Mouse (Mus musculus) stomach, embryonic 16.5 days (tissue): ENCODE measurements around the gene 4930579F01Rik. TPM values are rescaled to one million over a fixed set of nuclear protein-coding genes. Genes with fewer than 3 reads are reported as not detected.

Source experiments
- ATAC-seq: fragments of 200-750 bp; cut with Nextera tagmentation; 2 replicates; pipeline ENCODE4 v1.8.0; 2017; ENCODE audit warnings: moderate number of reproducible peaks, moderate TSS enrichment; ENCODE audit not compliant: insufficient read depth, low FRiP score
- H3K27ac ChIP-seq: fragments of 300-500 bp; sonication (generic); 2 replicates; pipeline ENCODE4 v1.5.1; 2014; ENCODE audit warnings: low read length
- H3K27me3 ChIP-seq: fragments of 300-500 bp; sonication (generic); 2 replicates; pipeline ENCODE4 v1.6.1; 2014; ENCODE audit warnings: low read length, control low read depth, mixed read lengths; ENCODE audit not compliant: control insufficient read depth, insufficient read depth
- H3K36me3 ChIP-seq: fragments of 300-500 bp; sonication (generic); 2 replicates; pipeline ENCODE4 v1.6.1; 2014; ENCODE audit warnings: low read length; ENCODE audit not compliant: control insufficient read depth, insufficient read depth
- H3K4me1 ChIP-seq: fragments of 300-500 bp; sonication (generic); 2 replicates; pipeline ENCODE4 v1.6.1; 2014; ENCODE audit warnings: low read length, control low read depth, mixed read lengths; ENCODE audit not compliant: control insufficient read depth, insufficient read depth
- H3K4me2 ChIP-seq: fragments of 300-500 bp; sonication (generic); 2 replicates; pipeline ENCODE4 v1.6.1; 2014; ENCODE audit warnings: low read depth, low read length, mixed read lengths
- H3K4me3 ChIP-seq: fragments of 300-500 bp; sonication (generic); replicated peaks from 2 replicates; pipeline ENCODE4 v1.5.1; 2014; ENCODE audit warnings: mild to moderate bottlenecking, low read length
- H3K9ac ChIP-seq: fragments of 300-500 bp; sonication (generic); 2 replicates; pipeline ENCODE4 v1.6.1; 2014; ENCODE audit warnings: low read length
- H3K9me3 ChIP-seq: fragments of 300-500 bp; sonication (generic); replicated peaks from 2 replicates; pipeline ENCODE4 v1.6.1; 2016; ENCODE audit warnings: low read length, control low read depth; ENCODE audit not compliant: control insufficient read depth
- WGBS: fragments of 180-500 bp; shearing (Covaris S2); extraction: QIAGEN DNeasy Blood & Tissue Kit; methylation state at CpG from one replicate; pipeline ENCODE4 v1.1.7; 2014; 5-methylcytosine and 5-hydroxymethylcytosine counted together
- polyA plus RNA-seq: library from polyadenylated mRNA; unstranded; fragments of >200 nt; fragmentation: Nextera tagmentation; extraction: Ambion mirVana; gene quantifications from 2 replicates; pipeline ENCODE4 v1.2.1, GENCODE M21; 2015

Gene 4930579F01Rik
- polyA plus RNA-seq, 1 experiment from 2014 or later, result 0.13 TPM

DNA sequence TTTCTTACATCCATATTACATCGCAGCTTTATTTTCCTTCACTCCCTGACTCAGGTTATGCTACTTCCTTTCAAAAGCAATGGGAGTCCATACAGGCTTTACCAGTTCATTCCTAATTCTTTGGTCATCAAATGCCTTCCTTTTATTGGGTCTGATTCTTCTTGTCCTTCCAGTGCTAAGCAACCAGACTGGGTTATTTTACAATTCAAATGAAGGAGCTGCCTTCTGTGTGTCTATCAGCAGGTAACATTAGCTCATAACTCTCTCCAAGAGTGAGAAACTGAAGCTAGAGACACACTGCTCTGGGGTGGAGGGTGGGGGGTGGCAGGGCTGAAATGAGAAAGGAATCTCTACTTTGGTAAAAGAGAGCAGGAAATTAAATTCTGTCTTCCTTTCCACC lies 62.9 kb downstream of the 4930579F01Rik start:
- H3K27ac ChIP-seq, result no peak overlapping the region
- H3K27me3 ChIP-seq, result no peaks in the 10 kb centered on the region
- 76% methylated on average over 1 of the region's 1 CpGs for WGBS
- no peak for ATAC-seq
- H3K9ac ChIP-seq, result no peak overlapping the region
- H3K4me2 ChIP-seq, result no peak overlapping the region
- H3K36me3 ChIP-seq, result no peaks in the 10 kb centered on the region
- H3K4me1 ChIP-seq, result no peaks in the 10 kb centered on the region
- no peak overlapping the region for H3K4me3 ChIP-seq
- H3K9me3 ChIP-seq, result no peaks in the 10 kb centered on the region

DNA sequence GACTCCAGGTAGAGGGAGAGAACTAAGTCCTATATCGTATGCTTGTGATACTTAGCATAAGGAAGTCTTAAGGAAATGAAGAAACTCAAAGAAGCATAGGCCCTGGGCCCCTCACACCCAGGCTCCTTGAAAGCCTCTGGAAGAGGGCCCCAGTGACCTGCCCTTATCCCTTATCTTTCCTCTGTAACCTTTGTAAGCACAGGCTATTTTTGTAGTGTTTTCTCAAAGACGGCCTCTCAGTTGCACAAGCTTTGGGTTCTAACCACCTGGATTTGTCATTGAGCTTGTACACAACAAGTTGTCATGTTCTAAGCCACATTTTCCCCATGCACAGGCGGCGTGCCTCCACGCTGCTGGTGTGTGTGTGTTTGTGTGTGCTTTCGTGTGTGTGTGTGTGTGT lies 64.5 kb downstream of the 4930579F01Rik start:
- no peak overlapping the region for H3K9ac ChIP-seq
- no peak overlapping the region for H3K4me2 ChIP-seq
- H3K36me3 ChIP-seq, result no peaks in the 10 kb centered on the region
- WGBS, result 74% methylated on average over 6 of the region's 6 CpGs
- no peaks in the 10 kb centered on the region for H3K27me3 ChIP-seq
- H3K4me3 ChIP-seq, result no peak overlapping the region
- H3K9me3 ChIP-seq, result no peaks in the 10 kb centered on the region
- H3K27ac ChIP-seq, result no peak overlapping the region
- no peaks in the 10 kb centered on the region for H3K4me1 ChIP-seq
- ATAC-seq, result no peak

DNA sequence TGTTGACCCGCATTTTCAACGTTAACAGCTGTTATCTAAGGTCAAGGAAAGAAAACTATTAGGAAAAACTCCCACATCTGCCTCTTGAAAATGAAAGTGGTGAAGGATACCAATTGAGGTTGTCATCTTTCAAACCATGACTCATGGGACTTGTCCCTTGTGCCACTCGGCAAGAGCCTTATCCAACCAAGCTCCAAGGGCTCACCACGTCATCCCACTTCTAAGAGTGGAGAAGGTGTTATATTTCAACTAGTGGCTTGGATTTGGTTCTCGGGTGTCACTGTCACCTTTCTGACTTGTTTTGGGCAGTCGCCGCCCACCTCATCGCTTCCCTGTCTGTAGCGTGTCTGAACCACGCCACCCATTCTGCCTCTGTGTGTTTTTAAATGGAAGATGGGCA lies 69.8 kb downstream of the 4930579F01Rik start:
- no peak overlapping the region for H3K4me3 ChIP-seq
- H3K4me1 ChIP-seq, result no peaks in the 10 kb centered on the region
- H3K27me3 ChIP-seq, result no peaks in the 10 kb centered on the region
- H3K9me3 ChIP-seq, result no peaks in the 10 kb centered on the region
- no peak for ATAC-seq
- no peak overlapping the region for H3K27ac ChIP-seq
- H3K9ac ChIP-seq, result no peak overlapping the region
- H3K36me3 ChIP-seq, result no peaks in the 10 kb centered on the region
- H3K4me2 ChIP-seq, result no peak overlapping the region
- WGBS, result 82% methylated on average over 10 of the region's 10 CpGs

DNA sequence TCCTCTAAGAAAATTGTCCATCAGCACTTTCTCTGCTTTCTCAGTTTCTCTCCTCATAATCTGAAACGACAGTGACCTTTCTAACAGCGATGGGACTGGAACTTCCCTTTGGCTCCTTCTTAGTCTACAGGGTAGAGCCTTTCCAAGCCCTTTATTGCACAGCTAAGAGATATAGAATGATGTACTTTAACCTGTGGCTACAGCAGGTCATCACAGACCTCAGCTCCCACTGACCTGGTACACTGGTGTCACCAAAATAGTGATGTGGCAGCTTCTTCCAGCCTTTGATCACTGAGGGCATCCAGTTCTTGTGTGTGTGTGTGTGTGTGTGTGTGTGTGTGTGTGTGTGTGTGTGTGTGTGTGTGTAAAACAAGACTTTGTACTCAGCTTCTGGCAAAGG lies 72.2 kb downstream of the 4930579F01Rik start:
- no peak for ATAC-seq
- 95% methylated on average over 2 of the region's 2 CpGs for whole genome bisulfite sequencing
- no peak overlapping the region for H3K27ac ChIP-seq

DNA sequence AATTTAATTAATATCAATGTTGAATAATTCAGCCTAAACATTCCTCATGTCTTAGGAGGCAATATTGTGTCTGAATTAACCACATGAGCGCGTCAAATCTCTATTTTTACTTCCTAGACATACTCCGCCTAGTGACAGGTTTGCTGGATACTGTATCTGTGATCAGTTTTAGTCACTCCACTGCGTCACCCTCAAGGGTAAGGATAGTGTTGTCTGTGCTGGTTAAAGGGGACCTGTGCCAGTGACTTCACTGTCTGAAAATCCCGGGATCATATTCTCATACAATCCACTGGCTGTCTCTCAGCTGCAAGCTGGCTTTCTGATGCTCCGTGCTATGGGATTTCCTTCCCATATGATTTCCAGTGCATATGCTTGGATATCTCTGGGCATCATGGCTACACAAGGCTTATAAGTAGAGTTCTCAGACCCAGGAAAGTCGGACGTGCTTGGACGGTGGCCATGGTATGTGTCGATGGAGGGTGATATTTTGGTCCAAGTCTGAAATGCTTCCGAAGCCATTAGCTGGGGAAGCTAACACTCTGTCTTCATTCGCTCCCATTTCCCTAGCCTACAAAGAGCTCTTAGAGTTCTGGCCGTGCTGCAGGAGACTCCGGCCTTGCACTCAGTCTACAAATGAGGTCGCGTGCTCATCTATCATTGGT lies 74.0 kb downstream of the 4930579F01Rik start:
- no peak overlapping the region for H3K27ac ChIP-seq
- H3K4me1 ChIP-seq, result no peaks in the 10 kb centered on the region
- no peak overlapping the region for H3K4me2 ChIP-seq
- 79% methylated on average over 16 of the region's 16 CpGs for WGBS
- no peak overlapping the region for H3K9ac ChIP-seq
- no peak overlapping the region for H3K4me3 ChIP-seq
- ATAC-seq, result no peak
- H3K36me3 ChIP-seq, result no peaks in the 10 kb centered on the region
- no peaks in the 10 kb centered on the region for H3K9me3 ChIP-seq
- no peaks in the 10 kb centered on the region for H3K27me3 ChIP-seq

More for the DNA sequence above, 72.2 kb downstream of the 4930579F01Rik start:
- H3K4me1 ChIP-seq, result no peaks in the 10 kb centered on the region
- no peaks in the 10 kb centered on the region for H3K9me3 ChIP-seq
- H3K4me3 ChIP-seq, result no peak overlapping the region
- no peaks in the 10 kb centered on the region for H3K27me3 ChIP-seq
- H3K36me3 ChIP-seq, result no peaks in the 10 kb centered on the region
- no peak overlapping the region for H3K4me2 ChIP-seq
- H3K9ac ChIP-seq, result no peak overlapping the region

DNA sequence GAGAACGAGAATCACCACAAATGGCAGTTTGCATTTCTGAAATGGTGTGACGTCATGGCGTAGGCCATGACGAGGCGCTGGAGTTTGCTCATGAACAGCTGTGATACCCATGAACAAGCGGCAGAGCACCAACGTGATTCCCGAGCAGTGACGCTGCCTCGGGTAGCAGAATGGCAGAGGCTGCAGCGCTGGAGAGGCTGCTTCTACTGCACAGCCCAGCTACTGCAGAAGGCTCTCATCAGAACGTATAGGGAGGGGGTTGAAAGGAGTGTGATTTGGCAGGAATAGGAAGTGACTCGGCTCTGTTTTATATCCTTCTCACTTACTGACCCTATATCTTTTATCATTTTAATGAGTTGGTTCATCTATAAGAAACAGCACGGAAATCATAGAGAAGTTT lies 74.8 kb downstream of the 4930579F01Rik start:
- Histone ChIP-seq H3K4me1 (no peaks in the 10 kb centered on the region), H3K27me3 (no peaks in the 10 kb centered on the region), H3K36me3 (no peaks in the 10 kb centered on the region), H3K27ac (no peak overlapping the region), H3K4me3 (no peak overlapping the region), H3K9ac (no peak overlapping the region), H3K4me2 (no peak overlapping the region), H3K9me3 (no peaks in the 10 kb centered on the region)
- 72% methylated on average over 14 of the region's 14 CpGs for WGBS
- no peak for ATAC-seq

DNA sequence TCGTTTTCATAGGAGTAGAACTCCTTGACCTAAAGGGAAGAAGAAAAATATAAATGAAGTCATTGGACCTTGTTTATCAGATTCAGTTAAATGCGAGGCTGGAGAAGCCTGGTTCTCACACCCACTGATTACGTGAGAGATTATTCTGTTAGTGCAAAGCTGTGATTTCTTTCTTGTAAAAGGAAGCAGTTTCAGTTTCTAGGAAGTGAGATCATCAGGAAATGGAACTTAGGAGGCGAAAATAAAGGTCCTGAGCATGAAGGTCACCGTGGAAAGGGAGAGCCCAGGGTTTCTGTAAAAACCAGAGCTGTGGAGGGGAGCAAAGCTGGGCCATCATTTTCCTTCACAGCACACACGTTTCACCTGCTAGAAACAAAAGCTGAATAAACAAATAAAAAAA lies 75.2 kb downstream of the 4930579F01Rik start:
- WGBS, result 69% methylated on average over 6 of the region's 6 CpGs

DNA sequence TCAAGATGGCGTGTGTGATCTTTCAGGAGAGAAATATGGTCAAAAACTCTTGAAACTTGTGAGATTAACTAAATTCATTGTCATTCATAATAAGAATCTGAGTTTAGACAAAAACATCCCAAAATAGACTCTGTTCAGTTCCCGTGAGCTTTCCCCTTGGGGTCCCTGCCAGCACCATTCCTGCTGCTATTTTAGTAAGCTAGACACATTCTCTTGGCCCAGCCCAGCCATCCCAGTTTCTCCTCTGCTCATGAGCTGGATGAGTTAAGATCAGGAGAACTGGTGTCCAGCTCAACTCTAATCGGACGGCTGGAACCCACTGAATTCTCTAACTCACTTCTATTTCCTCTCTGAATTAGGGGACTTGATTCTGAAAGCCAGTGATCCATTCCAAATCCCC lies 76.8 kb downstream of the 4930579F01Rik start:
- no peak overlapping the region for H3K4me2 ChIP-seq
- no peaks in the 10 kb centered on the region for H3K27me3 ChIP-seq
- ATAC-seq, result no peak
- no peak overlapping the region for H3K27ac ChIP-seq
- 81% methylated on average over 4 of the region's 4 CpGs for WGBS
- H3K4me3 ChIP-seq, result no peak overlapping the region
- H3K9ac ChIP-seq, result no peak overlapping the region
- no peaks in the 10 kb centered on the region for H3K4me1 ChIP-seq
- H3K36me3 ChIP-seq, result no peaks in the 10 kb centered on the region
- no peaks in the 10 kb centered on the region for H3K9me3 ChIP-seq

More for the DNA sequence above, 75.2 kb downstream of the 4930579F01Rik start:
- Histone ChIP-seq H3K9ac (no peak overlapping the region), H3K27me3 (no peaks in the 10 kb centered on the region), H3K4me3 (no peak overlapping the region), H3K4me2 (no peak overlapping the region), H3K27ac (no peak overlapping the region), H3K9me3 (no peaks in the 10 kb centered on the region), H3K4me1 (no peaks in the 10 kb centered on the region), H3K36me3 (no peaks in the 10 kb centered on the region)
- ATAC-seq, result no peak

DNA sequence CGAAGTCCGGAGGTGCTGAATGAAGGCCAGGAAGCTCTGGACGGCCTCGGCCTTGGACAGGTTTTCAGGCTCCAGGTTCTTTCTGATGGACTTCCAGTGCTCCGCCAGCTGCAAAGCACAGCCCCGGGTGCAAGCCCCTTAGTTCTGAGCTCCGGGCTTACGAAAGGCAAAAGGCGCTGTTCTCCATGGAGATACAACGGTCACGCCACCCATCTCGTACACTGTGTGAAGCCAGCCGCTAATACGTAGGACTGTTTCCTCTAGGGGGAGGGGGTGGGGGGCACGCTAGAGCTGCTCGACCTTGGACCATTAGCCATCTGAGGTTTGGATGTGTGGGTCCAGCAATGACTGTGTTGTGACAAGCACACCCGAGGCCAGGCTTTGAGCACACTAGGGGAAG lies 79.5 kb downstream of the 4930579F01Rik start:
- ATAC-seq, result no peak
- Histone ChIP-seq H3K4me2 (no peak overlapping the region), H3K36me3 (no peaks in the 10 kb centered on the region), H3K27me3 (no peaks in the 10 kb centered on the region), H3K27ac (no peak overlapping the region), H3K4me3 (no peak overlapping the region), H3K9ac (no peak overlapping the region), H3K9me3 (no peaks in the 10 kb centered on the region), H3K4me1 (no peaks in the 10 kb centered on the region)
- WGBS, result 85% methylated on average over 17 of the region's 17 CpGs
